Mouse (Mus musculus) small intestine, adult 2 months (tissue): ENCODE measurements around the gene Abhd2.

ENCODE experiments used
- CTCF ChIP-seq: fragments of 200-500 bp; IDR thresholded peaks from 2 replicates; pipeline ENCODE4 v1.5.1; 2012; ENCODE audit warnings: low read depth, mild to moderate bottlenecking, control low read depth, inconsistent platforms, low read length, moderate library complexity, mixed read lengths; ENCODE audit not compliant: insufficient replicate concordance, insufficient read length; ENCODE audit errors: extremely low read depth
- POLR2A ChIP-seq: fragments of 200-500 bp; IDR thresholded peaks from 2 replicates; pipeline ENCODE4 v1.6.1; 2012; ENCODE audit warnings: low read depth, mild to moderate bottlenecking, control low read depth, inconsistent platforms, low read length, moderate library complexity

DNA sequence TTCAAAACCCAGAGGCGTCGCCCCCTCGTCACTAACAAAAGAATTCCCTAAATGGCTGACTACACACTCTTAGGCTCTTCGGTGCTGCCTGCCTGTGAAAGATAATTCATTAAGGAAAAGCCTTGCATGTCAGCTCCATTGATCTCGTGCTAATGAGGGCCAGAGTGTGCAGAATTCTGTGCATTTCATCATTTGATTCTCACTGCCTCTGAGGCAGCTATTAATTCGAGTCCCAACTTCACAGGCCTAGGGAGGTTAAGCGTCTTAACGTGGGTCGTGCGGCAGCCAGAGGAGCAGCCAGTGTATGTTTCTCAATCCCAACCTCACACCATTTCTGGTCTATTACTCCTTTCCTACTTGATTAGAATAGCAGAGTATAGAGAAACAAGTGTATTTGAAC is 58.2 kb downstream of the Abhd2 start:
- no peak for TF ChIP-seq CTCF
- TF ChIP-seq POLR2A, result no peak
